Mouse (Mus musculus) C2C12 (cell line): Measurements from ENCODE around the gene Slit1.

ENCODE experiments used
- CEBPB ChIP-seq: IDR thresholded peaks from one replicate; pipeline ENCODE4 v1.6.1; 2011; ENCODE audit warnings: low read depth, mild to moderate bottlenecking, control low read depth, moderate library complexity
- CTCF ChIP-seq: IDR thresholded peaks from one replicate; pipeline ENCODE4 v1.5.1; 2011; ENCODE audit not compliant: control insufficient read depth, insufficient read depth, insufficient read length
- FOSL1 ChIP-seq: IDR thresholded peaks from one replicate; pipeline ENCODE4 v1.8.0; 2011; ENCODE audit warnings: mild to moderate bottlenecking, low read length; ENCODE audit not compliant: poor library complexity, insufficient read depth, severe bottlenecking
- MAX ChIP-seq: IDR thresholded peaks from one replicate; pipeline ENCODE4 v1.6.1; 2011; ENCODE audit warnings: mild to moderate bottlenecking, control low read depth
- MYOD1 ChIP-seq: IDR thresholded peaks from one replicate; pipeline ENCODE4 v1.6.1; 2011; ENCODE audit warnings: low read depth; ENCODE audit not compliant: control insufficient read depth, insufficient read length
- MYOG ChIP-seq: IDR thresholded peaks from one replicate; pipeline ENCODE4 v1.6.1; 2011; ENCODE audit not compliant: control insufficient read depth, insufficient read length; ENCODE audit errors: extremely low read depth
- USF1 ChIP-seq: IDR thresholded peaks from one replicate; pipeline ENCODE4 v1.6.1; 2011; ENCODE audit warnings: low read depth, mild to moderate bottlenecking, control low read depth, moderate library complexity

- TF ChIP-seq CEBPB (no peak), CTCF (no peak), MYOG (no peak), MAX (no peak), MYOD1 (no peak), USF1 (no peak), FOSL1 (no peak)
These were observed 70.6 kb downstream of the Slit1 start for GRCm38 (mm10) chr19:41672836-41673235.
